Mouse (Mus musculus) adrenal gland, postnatal 10 days (tissue): Measurements from ENCODE around the gene Kcnk13. TPM values are rescaled to one million over a fixed set of nuclear protein-coding genes. Genes with fewer than 3 reads are reported as not detected.

Experiments used
- DNase-seq: peaks from one replicate; pipeline ENCODE4 v3.0.0; 2021; ENCODE audit warnings: mixed read lengths
- total RNA-seq, 2 experiments: library from RNA; stranded (reverse); gene quantifications; 2 replicates each; pipeline ENCODE4 v1.2.3; 2021

The Kcnk13 gene
- total RNA-seq, 2 experiments from 2014 or later, result 0.78 to 1.3 TPM

GRCm38 (mm10) chr12:100015146-100015545 is 50.8 kb downstream of the Kcnk13 start:
- DNase-seq, result no peak

GRCm38 (mm10) chr12:100017709-100018108 is 53.4 kb downstream of the Kcnk13 start:
- DNase-seq, result no peak

GRCm38 (mm10) chr12:100022490-100022889 is 58.2 kb downstream of the Kcnk13 start:
- no peak for DNase-seq

- DNase-seq, result peak; percentile 33
Observed at GRCm38 (mm10) chr12:100023821-100024365, 59.6 kb downstream of the Kcnk13 start.

- DNase-seq, result no peak
Observed at GRCm38 (mm10) chr12:100025675-100026074, 61.4 kb downstream of the Kcnk13 start.

- DNase-seq, result no peak
Observed at GRCm38 (mm10) chr12:100026715-100027245, 62.5 kb downstream of the Kcnk13 start.

- DNase-seq, result no peak
Observed at GRCm38 (mm10) chr12:100027281-100027680, 63.0 kb downstream of the Kcnk13 start.

DNA sequence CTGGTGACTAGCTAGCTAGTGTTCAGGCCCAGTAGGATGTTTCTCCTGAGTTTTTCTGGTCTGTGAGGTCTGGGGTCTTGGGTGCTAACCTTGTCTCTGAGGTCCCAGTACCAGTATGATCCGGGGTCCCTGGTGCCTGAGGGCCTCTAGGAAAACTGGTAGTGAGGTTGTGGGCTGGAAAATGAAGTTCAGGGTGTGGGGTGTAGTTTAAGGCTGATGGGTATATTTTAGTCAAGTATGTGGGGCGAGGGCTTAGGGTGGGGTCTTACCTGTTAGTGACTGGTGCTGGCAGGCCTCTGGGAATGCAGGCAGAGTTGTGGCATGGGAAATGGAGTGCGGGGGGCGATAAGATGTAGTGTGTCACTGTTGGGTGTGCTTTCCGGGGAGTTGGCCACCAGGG is 67.4 kb downstream of the Kcnk13 start:
- no peak for DNase-seq

DNA sequence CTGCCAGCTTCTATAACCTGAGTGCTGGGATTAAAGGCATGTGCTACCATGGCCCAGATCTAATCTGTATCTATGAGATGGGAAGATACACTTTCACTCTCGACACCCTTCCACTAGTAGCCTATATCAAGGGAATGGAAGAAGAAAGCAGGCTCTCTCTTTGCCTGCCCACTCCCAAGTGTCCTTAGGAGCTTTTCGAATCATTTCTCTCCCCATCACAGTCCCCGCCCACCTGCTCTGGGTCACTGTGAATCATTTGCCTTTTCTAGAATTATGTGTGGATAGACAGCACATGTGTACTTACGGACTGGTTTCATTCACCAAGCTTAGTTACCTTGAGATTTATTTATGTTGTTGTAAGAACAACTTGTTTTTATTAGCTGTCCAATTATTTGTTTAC is 68.2 kb downstream of the Kcnk13 start:
- DNase-seq, result no peak

GRCm38 (mm10) chr12:100038741-100039262 is 74.5 kb downstream of the Kcnk13 start:
- no peak for DNase-seq

DNA sequence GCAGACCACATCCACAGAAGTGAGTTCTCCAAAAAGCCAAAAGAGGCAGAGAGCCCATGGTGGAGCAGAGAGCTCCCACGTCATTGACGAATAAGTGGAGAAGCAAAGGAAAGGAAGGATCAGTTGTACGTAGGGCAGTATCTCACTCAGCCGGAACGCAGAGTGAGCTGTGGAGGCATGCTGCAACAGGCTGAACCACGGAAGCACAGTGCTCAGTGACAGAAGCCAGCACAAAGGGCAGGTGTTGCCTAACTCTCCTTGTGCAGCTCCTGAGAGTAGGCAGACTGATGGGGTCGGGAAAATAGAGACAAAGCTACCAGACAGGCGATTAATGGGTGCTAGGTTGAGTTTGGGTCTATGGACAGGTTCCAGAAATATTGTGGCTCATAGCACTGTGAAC is 77.8 kb downstream of the Kcnk13 start:
- DNase-seq, result no peak

DNA sequence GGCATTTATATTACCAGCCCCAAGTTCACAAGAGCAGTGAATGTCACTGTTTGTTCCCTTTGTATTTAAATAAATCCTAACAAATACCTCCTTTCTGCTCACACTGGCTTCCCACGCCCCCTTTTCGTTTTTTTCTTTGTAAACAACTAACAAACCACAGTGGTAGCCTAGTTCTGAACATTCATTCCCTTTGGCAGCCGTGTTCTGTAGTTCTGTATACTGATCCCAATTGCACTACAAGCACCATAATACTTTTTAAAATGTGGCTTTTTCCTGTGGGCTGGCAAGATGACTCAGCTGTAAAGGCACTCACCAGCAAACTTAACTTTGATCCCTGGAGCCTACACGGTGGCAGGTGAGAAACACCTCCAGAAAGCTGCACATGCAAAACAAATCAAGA is 80.4 kb downstream of the Kcnk13 start:
- no peak for DNase-seq

DNA sequence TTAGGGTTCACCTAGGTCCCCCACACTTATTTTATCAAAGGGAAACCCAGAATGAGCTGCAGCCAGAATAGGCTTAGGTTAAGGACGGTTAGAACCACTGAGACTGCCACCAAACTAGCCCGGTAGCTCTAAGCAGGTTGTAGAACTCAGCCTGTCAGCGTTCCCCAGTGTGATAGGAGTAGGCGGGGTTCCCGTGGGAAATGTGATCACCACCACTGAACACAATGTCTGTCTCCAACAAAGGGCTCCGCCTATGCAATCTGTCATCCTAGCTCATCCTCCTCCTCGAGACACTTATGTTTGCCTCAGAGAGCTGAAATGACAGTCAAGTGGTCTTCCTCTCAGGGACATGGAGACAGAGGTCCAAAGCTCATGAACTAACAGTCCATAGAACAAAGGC is 86.3 kb downstream of the Kcnk13 start:
- DNase-seq, result no peak

DNA sequence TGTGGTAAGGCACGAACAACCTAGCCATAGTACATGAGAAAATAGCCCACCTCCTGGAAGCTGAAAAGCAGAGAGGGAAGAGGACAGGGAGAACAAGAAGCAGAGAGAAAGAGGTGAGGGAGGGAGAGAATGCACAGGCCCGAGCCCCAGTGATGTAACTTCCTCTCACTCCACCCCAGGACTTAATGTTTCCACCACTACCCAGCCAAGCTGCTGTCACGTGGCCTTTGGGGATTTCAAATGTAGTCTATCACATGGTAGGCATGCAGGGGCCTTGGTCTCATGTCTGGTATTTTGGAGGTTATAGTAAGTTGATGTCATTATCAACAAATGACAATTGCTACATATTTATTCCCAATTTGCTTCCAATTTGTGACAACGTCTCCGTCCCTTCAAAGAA is 89.3 kb downstream of the Kcnk13 start:
- no peak for DNase-seq

DNA sequence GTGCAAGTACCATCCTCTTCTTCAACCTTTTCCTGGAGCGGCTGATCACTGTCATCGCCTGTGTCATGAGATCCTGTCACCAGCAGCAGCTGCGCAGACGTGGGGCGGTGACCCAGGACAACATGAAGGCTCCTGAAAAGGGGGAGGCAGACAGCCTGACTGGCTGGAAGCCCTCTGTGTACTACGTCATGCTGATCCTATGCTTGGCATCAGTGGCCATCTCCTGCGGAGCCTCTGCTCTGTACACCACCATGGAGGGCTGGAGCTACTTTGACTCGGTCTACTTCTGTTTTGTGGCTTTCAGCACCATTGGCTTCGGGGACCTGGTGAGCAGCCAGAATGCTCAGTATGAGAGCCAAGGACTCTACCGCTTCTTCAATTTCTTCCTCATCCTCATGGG is 96.8 kb downstream of the Kcnk13 start:
- no peak for DNase-seq

- peak; percentile 24 for DNase-seq
Observed at GRCm38 (mm10) chr12:100061826-100062225, 97.5 kb downstream of the Kcnk13 start.

- DNase-seq, result no peak
Observed at GRCm38 (mm10) chr12:100062584-100062983, 98.3 kb downstream of the Kcnk13 start.

GRCm38 (mm10) chr12:100065109-100065508 is 100.8 kb downstream of the Kcnk13 start:
- DNase-seq, result no peak

- no peak for DNase-seq
Observed at GRCm38 (mm10) chr12:100067477-100067876, 103.2 kb downstream of the Kcnk13 start.

DNA sequence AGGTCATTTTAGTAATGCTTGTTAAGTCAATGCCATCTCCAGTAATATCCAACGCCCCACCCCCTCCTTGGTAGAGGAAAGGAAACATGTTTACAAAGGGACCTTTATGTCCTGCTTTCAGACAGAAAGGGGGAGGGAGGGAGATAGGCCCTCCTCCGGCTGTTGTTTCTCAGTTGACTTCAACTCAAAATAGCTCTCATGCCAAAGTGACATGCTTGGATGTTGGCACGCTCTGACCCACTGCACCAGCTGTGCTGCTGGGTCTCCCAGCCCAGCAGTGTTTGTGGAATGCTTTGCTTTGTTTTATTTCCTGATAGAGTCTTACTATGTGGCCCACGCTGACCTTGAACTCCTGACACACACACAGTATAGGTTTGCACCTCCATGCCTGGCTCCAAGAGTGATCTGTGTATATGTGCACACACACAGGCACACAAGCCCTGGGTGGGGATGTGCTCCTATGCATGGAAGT is 108.9 kb downstream of the Kcnk13 start:
- no peak for DNase-seq

DNA sequence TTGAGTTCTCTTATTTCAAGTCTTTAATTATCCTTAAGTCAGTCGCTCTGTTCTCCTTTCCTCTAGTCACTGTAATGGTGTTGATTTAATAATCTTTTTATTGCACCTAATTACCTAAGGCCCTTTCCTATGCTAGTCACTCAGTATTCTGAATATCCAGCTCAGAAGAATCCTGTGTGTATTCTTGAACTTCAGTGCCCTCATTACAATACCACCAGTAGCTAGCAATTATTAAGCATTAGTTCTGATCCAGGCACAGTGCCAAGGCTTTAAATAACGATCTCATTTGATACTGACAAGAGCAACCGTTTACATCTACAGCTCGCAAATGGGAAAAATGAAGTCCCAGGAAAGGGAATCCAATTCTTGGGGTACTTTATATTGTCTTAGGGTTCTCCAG is 111.4 kb downstream of the Kcnk13 start:
- DNase-seq, result no peak

GRCm38 (mm10) chr12:100079636-100080286 is 115.5 kb downstream of the Kcnk13 start:
- peak; percentile 46 for DNase-seq

- peak; percentile 30 for DNase-seq
Observed at GRCm38 (mm10) chr12:100088026-100088425, 123.7 kb downstream of the Kcnk13 start.

DNA sequence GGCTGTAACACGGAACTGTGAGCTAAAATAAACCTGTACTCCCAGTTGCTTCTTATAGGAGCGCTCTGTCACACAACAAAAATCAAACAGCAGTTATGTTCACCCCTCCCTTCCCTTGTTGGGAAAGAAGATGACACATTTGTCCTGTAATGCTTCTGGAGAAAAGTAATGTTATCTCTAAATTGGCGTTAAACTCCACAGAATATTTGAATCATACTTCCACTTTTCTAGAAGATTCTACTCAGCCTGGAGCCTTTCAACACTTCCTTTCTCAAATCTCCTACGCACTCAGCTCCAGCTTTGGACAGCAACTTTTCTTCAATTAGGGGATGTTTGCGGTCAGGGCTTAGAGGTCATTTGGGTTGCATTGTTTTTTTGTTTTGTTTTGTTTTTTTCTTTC is 125.0 kb downstream of the Kcnk13 start:
- no peak for DNase-seq
